Mouse (Mus musculus): Measurements from ENCODE around the gene Gm3252. TPM values are rescaled to one million over a fixed set of nuclear protein-coding genes. Genes with fewer than 3 reads are reported as not detected.
"Not testable (repeated sequence)": the region's sequence is repeated elsewhere in the genome, so short reads cannot be mapped to it uniquely, and the experiment has no call there.

The Gm3252 gene
- polyA plus RNA-seq (2015; fragmentation: Nextera tagmentation; extraction: Ambion mirVana): 0.13 and 0.16 TPM in 2 replicates

GRCm38 (mm10) chr14:4726038-4726880 lies at the start of gene Gm3252:
TSS of gene Gm3252 (plus strand) at chr14:4726775.
- H3K9ac ChIP-seq (ENCODE audit: low read depth, low read length); H3K4me3 ChIP-seq (replicated peaks; ENCODE audit: low read depth, low read length); H3K27ac ChIP-seq; ATAC-seq (replicated peaks; ENCODE audit: low FRiP score, low read depth); H3K4me1 ChIP-seq (replicated peaks; ENCODE audit: insufficient read depth, low read length); H3K36me3 ChIP-seq (ENCODE audit: insufficient read depth, low read length); DNase-seq (ENCODE audit: low spot score); H3K27me3 ChIP-seq (ENCODE audit: insufficient read depth, low read length); H3K9me3 ChIP-seq (replicated peaks; ENCODE audit: low read length): not testable (repeated sequence)
- H3K4me2 ChIP-seq (ENCODE audit: low read length): 0 out of 2 replicates have a peak within 1 kb of the TSS, but pooled peaks have one; percentile 23
- WGBS: 17% methylated on average over 4 of the region's 47 CpGs

- ATAC-seq (replicated peaks; ENCODE audit: low FRiP score, low read depth); H3K36me3 ChIP-seq (ENCODE audit: insufficient read depth, low read length); H3K27me3 ChIP-seq (ENCODE audit: insufficient read depth, low read length); H3K4me3 ChIP-seq (replicated peaks; ENCODE audit: low read depth, low read length); H3K9me3 ChIP-seq (replicated peaks; ENCODE audit: low read length); H3K4me2 ChIP-seq (ENCODE audit: low read length); DNase-seq (ENCODE audit: low spot score); H3K27ac ChIP-seq; H3K9ac ChIP-seq (ENCODE audit: low read depth, low read length); H3K4me1 ChIP-seq (replicated peaks; ENCODE audit: insufficient read depth, low read length): not testable (repeated sequence)
- WGBS: 57% methylated on average over 1 of the region's 2 CpGs
Measured at GRCm38 (mm10) chr14:4708938-4709337, 17.6 kb upstream of the Gm3252 start, which contains the start of gene Gm7876. TSS of gene Gm7876 (plus strand) at chr14:4709238.

- H3K36me3 ChIP-seq (ENCODE audit: insufficient read depth, low read length); H3K4me3 ChIP-seq (replicated peaks; ENCODE audit: low read depth, low read length); H3K27me3 ChIP-seq (ENCODE audit: insufficient read depth, low read length); H3K4me1 ChIP-seq (replicated peaks; ENCODE audit: insufficient read depth, low read length); H3K9ac ChIP-seq (ENCODE audit: low read depth, low read length); H3K27ac ChIP-seq; H3K4me2 ChIP-seq (ENCODE audit: low read length); DNase-seq (ENCODE audit: low spot score); ATAC-seq (replicated peaks; ENCODE audit: low FRiP score, low read depth); H3K9me3 ChIP-seq (replicated peaks; ENCODE audit: low read length): not testable (repeated sequence)
- 60% methylated on average over 1 of the region's 2 CpGs for WGBS
Measured at GRCm38 (mm10) chr14:4776037-4776436, 49.5 kb downstream of the Gm3252 start, which contains the start of gene Gm9602. TSS of gene Gm9602 (plus strand) at chr14:4776337.

Other genes with a start within 250 kb of the Gm3252 start
- not detected in 2 replicates for gene Gm3182, start 245.0 kb upstream of the Gm3252 start, polyA plus RNA-seq (2015; fragmentation: Nextera tagmentation; extraction: Ambion mirVana)
- not detected in 2 replicates for gene Gm3047, start 171.4 kb upstream of the Gm3252 start, polyA plus RNA-seq (2015; fragmentation: Nextera tagmentation; extraction: Ambion mirVana)
- gene Gm8159, start 94.4 kb upstream of the Gm3252 start, polyA plus RNA-seq (2015; fragmentation: Nextera tagmentation; extraction: Ambion mirVana): not detected in 2 replicates
- gene Gm3239, start 62.6 kb upstream of the Gm3252 start, polyA plus RNA-seq (2015; fragmentation: Nextera tagmentation; extraction: Ambion mirVana): not detected in 2 replicates
- gene Gm7876, start 17.5 kb upstream of the Gm3252 start, polyA plus RNA-seq (2015; fragmentation: Nextera tagmentation; extraction: Ambion mirVana): not detected in 2 replicates
- gene Gm9602, start 49.6 kb downstream of the Gm3252 start, polyA plus RNA-seq (2015; fragmentation: Nextera tagmentation; extraction: Ambion mirVana): not detected in 2 replicates
- gene Gm3269, start 111.3 kb downstream of the Gm3252 start, polyA plus RNA-seq (2015; fragmentation: Nextera tagmentation; extraction: Ambion mirVana): not detected in 2 replicates
- 0.17 TPM in 1 of 2 replicates, not detected in the other for gene Gm3264, start 128.8 kb downstream of the Gm3252 start, polyA plus RNA-seq (2015; fragmentation: Nextera tagmentation; extraction: Ambion mirVana)
- gene Gm3278, start 165.6 kb downstream of the Gm3252 start, polyA plus RNA-seq (2015; fragmentation: Nextera tagmentation; extraction: Ambion mirVana): not detected in 2 replicates

Measured in kidney, postnatal 0 days (tissue).